Mouse (Mus musculus): ENCODE measurements around the gene Il1f5. TPM values are rescaled to one million over a fixed set of nuclear protein-coding genes. Genes with fewer than 3 reads are reported as not detected.

Il1f5 gene
- polyA plus RNA-seq (2014; fragmentation: Illumina TruSeq; extraction: RNeasy Lipid Tissue Mini Kit (QIAGEN cat#74804); ENCODE audit: low replicate concordance): not detected

GRCm38 (mm10) chr2:24276654-24277053 lies at the start of gene Il1f5:
Gene Il1f5, plus strand, starts transcription at chr2:24276954.

GRCm38 (mm10) chr2:24290896-24291295 lies 14.1 kb downstream of the Il1f5 start, which contains the start of gene Il1f10:
Gene Il1f10, plus strand, starts transcription at chr2:24291196.

Other genes with a start within 250 kb of the Il1f5 start
- 12.0 TPM for gene Hnmt, start 227.6 kb upstream of the Il1f5 start, polyA plus RNA-seq (2014; fragmentation: Illumina TruSeq; extraction: RNeasy Lipid Tissue Mini Kit (QIAGEN cat#74804); ENCODE audit: low replicate concordance)
- not detected for gene Tbpl2, start 180.4 kb upstream of the Il1f5 start, polyA plus RNA-seq (2014; fragmentation: Illumina TruSeq; extraction: RNeasy Lipid Tissue Mini Kit (QIAGEN cat#74804); ENCODE audit: low replicate concordance)
- gene Il1f8, start 123.8 kb upstream of the Il1f5 start, polyA plus RNA-seq (2014; fragmentation: Illumina TruSeq; extraction: RNeasy Lipid Tissue Mini Kit (QIAGEN cat#74804); ENCODE audit: low replicate concordance): not detected
- not detected for gene Il1f9, start 90.5 kb upstream of the Il1f5 start, polyA plus RNA-seq (2014; fragmentation: Illumina TruSeq; extraction: RNeasy Lipid Tissue Mini Kit (QIAGEN cat#74804); ENCODE audit: low replicate concordance)
- gene Il1f6, start 61.5 kb upstream of the Il1f5 start, polyA plus RNA-seq (2014; fragmentation: Illumina TruSeq; extraction: RNeasy Lipid Tissue Mini Kit (QIAGEN cat#74804); ENCODE audit: low replicate concordance): not detected
- not detected for gene Il1f10, start 14.2 kb downstream of the Il1f5 start, polyA plus RNA-seq (2014; fragmentation: Illumina TruSeq; extraction: RNeasy Lipid Tissue Mini Kit (QIAGEN cat#74804); ENCODE audit: low replicate concordance)
- 8.1 TPM for gene Il1rn, start 59.9 kb downstream of the Il1f5 start, polyA plus RNA-seq (2014; fragmentation: Illumina TruSeq; extraction: RNeasy Lipid Tissue Mini Kit (QIAGEN cat#74804); ENCODE audit: low replicate concordance)
- gene Psd4, start 90.6 kb downstream of the Il1f5 start, polyA plus RNA-seq (2014; fragmentation: Illumina TruSeq; extraction: RNeasy Lipid Tissue Mini Kit (QIAGEN cat#74804); ENCODE audit: low replicate concordance): 15.0 TPM
- gene Pax8, start 198.6 kb downstream of the Il1f5 start, polyA plus RNA-seq (2014; fragmentation: Illumina TruSeq; extraction: RNeasy Lipid Tissue Mini Kit (QIAGEN cat#74804); ENCODE audit: low replicate concordance): 5.6 TPM

Data from small intestine, adult 10 weeks (tissue).